Mouse (Mus musculus): Measurements from ENCODE around the gene 2610021A01Rik.

DNA sequence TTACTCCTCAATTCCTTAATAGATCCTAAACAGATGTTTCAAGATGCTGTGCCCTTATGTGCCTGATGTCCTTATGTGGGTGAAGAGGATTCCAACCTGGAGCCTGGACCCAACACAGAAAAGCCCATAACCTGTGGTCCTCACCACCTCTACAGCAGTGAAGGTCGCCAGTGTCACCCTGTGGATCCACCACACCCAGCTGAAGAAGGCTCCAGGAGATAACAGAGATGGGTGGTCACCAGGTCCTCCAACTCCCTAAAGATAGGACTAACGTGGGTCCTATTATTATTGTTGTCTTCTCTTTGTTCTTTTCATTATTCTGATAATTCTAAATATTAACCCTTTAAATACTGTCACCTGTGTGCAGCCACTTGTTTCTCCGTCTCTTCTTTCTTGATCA, 12.6 kb downstream of the 2610021A01Rik start:
- no peak for TF ChIP-seq TAL1 (IDR thresholded peaks at IDR 0.05; ENCODE audit: low read length)
- no peak for TF ChIP-seq GATA1 (IDR thresholded peaks at IDR 0.05; ENCODE audit: low read length)
